Mouse (Mus musculus) CD4-positive helper T cell, adult 2 months (primary cell): Measurements from ENCODE around the gene Dbt.

ENCODE experiments used
- DNase-seq: peaks from one replicate; pipeline ENCODE4 v3.0.0-alpha.2; 2012; ENCODE audit warnings: low read depth, missing footprints, low spot score

The Dbt gene

DNA sequence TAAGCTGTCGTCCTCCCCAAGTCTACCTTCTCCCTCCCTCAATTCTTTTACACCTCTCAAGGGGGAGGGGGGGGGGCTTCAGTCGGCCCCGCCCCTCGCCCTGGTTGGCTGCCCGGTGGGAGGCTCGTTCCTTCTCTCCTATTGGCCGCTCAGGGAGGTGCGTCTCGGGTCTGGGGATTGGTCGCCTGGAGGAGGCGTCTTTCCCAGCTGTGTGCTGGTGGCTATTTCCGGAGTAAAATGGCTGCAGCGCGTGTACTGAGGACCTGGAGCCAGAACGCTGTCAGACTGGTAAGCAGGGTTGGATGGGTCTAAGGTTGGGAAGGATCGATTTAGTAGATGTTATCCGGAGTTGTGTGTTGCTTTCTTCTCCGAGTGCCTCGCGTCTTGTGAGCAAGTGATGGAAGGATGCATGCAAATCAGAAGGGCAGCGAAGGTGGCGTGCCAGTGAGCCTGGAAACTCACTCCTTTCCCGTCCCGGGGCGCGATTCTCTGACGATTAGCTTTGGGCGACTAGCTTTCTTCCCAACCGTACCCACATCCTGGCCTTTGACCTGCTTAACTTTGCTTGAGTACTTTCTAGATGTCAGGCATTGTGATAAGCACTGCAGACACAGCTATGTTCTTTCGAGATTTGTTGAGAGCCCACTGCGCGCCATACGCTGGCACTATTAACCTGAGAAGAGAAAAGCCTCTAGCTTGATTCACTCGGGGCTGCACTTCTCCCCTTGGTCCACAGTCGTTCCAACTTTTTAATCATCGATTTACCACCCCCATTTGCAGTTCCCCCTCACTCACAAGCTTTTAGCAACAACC lies at the start of gene Dbt:
Gene Dbt (plus strand): TSS at position 167 of the 813 bp plus-strand sequence.
- DNase-seq = peak; percentile 92

DNA sequence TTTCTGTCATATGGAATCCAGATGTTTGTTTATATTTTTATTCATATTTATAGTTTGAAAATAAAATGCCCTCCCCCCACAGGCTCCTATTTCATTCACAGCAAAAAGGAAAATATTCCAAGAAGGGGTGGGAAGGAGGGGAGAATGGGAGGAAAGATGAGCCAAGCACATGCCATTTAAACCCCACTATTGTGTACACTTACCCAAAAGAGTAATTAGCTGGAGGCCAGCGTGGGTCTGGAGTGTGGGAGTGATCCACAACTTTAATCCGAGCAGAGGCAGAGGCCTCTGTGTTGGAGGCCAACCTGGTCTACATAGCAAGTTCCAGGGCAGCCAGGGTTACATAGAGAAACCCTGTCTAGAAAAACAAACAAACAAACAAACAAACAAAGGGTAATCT lies 48.6 kb upstream of the Dbt start:
- no peak for DNase-seq

DNA sequence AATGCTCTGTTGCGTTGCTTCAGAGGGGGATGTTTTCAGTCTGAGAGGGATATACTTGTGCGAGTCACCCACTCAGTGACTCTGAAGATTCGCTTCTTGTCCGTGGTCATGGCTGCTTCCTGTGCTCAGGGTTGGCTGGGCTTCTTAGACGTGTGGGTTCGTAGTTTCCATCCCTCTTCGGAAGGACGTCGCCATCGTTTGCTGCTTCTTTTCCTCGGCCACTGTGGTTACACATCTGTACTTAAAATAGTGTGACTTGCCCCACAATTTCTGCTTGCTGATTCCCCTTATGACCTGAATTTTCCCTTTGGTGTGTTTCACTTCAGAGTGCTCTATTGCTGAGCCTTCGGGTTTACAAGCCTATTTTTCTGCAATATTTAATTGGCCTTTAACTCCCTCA lies 47.2 kb upstream of the Dbt start:
- DNase-seq = peak; percentile 49

DNA sequence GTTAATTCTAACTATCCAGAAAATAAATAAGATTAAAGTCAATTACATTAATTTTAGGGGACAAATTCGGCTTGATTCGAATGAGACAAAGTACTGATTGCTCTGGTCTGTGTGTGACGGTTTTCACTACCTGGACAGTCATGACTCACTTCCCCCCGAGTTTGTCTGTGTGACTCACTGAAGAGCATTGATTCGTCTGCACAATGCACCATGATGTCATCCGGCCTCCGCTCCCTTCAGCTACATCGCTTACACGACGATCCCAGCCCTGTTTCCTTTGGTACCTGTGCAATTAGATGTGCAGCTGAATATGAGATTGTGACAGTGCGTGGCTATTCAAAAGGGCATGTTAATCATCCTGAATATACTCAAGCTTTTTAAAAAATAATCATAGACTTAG lies 38.3 kb upstream of the Dbt start:
- peak; percentile 34 for DNase-seq

DNA sequence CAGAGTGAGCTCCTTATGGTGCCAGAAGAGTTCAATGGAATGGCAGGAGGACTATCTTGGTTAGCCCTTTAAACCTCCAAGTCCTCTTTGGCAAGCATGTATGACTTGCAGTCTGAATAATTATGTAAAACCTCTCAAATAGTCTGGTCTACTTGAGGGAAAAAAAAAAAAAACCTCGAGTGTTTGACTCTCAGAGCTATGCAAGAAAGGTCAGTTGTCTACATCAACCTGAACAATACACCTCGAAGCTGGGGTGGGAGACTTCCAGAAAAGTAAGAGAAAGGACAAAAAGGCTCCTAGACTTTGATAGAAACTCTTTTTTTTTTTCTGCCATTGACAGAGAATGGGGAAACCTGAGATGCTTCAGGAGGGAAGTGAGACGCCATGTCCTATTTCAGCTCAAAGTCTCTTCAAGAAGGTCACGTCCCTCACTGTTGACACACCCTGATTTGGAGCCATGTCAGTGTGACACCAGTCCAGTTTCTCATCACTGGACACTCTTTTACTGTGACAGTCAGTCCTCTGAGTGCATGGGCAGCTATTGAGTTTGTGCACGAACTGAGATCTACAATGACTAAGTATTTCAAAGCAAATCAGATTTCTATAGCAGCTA lies 36.1 kb upstream of the Dbt start:
- DNase-seq = no peak

DNA sequence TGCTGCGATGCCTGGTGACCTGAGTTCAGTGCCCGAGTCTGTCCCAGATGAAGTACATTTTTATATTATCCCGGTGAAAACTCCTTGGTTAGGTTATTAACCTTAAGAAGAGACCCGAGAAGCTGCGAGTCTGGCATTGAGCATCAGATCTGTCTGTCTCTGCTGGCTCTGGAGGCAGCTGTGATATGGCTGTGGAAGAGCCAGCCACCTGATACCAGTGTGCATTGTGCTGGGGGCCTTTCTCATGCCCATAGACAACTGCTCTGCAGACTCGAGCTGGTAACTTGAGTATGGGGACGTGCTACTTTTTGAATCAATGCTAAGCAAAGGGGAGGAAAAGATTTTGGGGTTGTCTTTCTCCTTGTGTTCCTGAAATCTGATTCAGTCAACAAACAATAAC lies 35.5 kb upstream of the Dbt start:
- DNase-seq = no peak

DNA sequence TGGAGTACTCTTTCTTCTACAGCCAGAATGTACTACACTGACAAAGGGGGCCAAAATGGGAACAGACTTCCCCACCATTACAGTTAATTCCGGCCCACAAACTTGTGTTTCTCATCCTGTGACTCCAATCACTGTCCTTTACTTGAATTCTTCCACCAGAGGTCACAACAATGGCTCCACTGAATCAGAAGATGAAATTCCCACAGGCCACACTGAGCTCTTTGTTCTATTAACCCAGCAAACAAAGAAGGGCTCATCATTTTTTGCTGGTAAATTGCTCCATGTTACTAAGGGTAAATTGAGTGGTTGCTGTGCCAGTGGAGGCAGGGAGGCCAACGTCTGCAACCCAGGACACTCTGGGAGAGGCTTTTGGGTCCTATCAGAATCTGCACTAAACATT lies 32.8 kb upstream of the Dbt start:
- no peak for DNase-seq

DNA sequence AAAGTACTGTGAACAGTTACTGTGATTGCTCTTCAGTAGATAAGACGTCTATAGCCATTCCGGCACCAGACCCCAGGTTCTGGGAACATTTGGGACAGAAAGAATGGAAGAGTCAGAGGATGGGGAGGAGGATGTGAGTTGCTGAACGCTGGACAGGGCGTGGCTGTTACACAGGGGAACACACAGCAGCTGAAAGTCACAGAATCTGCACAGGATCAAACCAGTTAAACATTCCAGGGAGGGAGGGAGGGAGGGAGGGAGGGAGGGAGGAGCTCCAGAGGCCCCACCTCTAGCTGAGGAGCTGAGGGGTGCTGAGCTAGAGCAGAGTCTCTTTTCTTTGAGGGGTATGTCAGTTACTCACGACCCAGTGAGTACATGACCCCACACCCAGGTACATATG lies 31.9 kb upstream of the Dbt start:
- DNase-seq = no peak

DNA sequence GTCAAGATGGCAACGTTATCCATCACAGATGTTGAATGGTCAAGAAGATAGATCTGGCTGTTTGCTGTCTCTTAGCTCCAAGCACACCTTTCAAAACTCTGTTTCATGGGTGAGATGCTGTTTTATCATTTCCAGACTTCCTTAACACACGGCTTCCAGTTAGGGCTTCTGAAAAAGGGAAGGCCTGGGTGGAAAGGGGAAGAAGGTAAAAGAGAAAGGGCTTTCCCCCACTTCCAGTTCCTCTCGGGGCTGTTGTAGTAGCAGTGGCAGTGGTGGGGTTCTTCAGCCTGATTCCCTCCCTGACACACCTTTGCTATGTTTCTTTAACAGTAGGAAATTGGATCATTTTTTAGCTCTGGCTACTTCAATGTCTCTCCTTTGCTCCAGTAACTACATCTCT lies 30.1 kb upstream of the Dbt start:
- no peak for DNase-seq

DNA sequence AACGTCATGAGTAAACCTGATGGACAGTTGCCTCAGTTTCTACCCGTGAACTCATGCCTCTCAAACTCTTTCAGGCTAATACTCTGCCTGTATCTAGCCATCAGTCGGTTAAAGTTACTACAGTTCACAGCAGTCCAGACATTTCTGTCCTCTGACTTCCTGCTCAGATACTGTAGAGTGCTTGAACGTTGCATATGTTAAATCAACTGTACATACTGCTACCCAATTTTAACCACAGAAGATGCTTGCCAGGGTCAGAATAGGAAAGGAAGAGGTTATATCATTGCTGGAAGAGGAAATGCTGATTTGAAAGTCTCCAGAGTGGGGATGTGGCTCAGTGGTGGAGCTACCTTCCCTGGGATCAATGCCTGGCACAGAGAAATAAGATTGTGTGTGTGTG lies 29.6 kb upstream of the Dbt start:
- DNase-seq = no peak

DNA sequence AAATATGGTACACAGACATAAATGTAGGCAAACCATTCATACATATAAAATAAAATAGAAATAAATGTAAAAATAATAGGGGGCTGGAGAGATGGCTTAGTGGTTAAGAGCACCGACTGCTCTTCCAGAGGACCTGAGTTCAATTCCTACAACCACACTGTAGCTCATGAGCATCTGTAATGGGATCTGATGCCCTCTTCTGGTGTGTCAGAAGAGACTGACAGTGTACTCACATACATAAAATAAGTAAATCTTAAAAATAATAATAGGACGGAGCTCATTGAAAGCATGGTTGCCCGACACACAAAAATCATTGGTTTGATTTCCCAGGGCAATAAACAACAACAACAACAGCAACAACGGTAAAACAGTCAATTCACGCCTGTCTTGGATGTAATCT lies 21.9 kb upstream of the Dbt start:
- no peak for DNase-seq

DNA sequence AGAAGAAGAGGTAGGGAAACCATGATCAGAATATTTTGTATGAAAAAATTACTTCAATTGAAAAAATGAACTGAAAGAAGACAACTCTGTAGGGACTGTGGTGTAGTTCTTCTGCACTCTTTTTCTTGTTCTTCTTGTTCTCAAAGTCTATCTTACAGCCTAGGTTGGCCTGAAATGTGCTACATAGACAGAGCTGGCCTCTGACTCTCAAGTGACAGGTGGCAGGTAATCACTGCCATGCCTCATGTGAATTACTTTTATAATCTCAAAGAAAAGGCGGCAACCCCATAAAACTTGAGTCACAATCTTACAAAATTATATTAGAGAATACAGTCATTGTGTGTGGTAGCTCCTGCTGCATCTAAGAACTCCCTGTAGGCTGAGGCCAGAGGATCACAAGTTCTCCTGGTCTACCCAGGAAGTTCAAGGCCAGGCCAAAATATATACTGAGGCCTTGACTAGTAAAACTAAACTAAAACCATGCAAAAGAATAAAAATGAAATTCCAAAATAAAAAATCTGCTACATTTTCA lies 20.9 kb upstream of the Dbt start:
- no peak for DNase-seq

DNA sequence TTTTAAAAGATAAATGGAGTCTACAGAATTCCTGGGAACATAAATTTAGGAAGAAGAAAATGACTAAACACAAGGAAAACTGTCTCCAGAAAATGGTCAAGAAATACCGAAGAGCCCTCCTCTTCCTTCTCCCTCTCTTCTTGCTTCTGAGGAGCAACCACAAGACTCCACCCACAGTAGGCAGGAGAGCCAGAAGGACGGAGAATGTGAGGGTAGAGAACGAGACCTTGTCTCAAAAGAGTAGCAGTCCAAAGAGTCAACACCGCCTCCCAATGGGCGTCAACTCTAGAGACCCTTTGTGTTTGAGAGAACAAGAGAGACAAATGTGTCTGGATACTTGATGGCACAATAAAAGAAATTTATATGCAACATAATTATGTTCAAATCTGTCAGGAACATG lies 19.2 kb upstream of the Dbt start:
- DNase-seq = no peak

DNA sequence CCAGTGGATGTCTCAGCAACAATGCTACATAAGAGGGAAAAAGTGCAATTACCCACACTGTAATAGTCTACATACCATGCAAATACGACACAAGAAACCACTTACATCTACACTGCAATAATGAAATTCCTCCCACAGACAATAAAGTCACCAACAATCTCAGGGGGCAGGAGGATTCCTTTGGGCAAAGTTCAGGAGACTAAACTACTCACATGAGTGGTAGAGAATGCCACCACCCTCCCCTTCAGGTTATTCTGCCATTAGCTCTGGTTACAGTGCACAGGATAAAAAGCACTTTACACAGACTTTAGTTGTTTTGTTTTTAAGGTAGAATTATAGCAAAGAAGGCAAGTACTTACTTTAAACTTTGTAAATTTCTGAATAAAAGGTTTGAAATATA lies 17.2 kb upstream of the Dbt start:
- DNase-seq = no peak

DNA sequence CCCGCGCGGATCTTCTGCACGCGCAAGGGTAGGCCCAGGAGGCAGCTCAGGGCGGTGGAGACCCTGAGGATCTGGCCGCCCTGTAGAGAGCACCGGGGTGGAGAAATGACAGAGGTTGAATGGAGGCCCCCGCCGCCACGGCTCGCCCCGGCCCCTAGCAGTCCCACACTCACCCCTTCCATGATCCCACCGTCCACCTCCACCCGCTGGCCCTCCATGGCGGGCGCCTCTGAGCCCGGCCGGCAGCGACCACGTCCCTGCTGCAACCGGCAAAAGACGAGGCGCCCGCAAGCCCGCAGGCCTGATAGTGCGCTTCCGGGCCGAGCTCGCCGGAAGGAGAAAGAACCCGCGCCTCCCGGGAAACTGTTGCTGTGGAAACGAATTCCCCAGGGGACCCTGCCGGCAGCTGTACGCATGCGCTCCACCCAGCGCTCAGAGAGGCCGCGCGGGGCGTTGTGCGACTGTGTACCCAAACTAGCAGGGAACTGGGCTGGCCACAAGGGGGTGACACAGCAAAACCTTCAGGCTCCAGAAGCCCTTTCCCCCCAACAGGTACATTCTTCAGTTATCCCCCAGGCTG lies 5.0 kb upstream of the Dbt start, which contains the start of gene Rtca:
Gene Rtca (minus strand): TSS at position 437 of the 580 bp plus-strand sequence.
- DNase-seq = peak; percentile 94

DNA sequence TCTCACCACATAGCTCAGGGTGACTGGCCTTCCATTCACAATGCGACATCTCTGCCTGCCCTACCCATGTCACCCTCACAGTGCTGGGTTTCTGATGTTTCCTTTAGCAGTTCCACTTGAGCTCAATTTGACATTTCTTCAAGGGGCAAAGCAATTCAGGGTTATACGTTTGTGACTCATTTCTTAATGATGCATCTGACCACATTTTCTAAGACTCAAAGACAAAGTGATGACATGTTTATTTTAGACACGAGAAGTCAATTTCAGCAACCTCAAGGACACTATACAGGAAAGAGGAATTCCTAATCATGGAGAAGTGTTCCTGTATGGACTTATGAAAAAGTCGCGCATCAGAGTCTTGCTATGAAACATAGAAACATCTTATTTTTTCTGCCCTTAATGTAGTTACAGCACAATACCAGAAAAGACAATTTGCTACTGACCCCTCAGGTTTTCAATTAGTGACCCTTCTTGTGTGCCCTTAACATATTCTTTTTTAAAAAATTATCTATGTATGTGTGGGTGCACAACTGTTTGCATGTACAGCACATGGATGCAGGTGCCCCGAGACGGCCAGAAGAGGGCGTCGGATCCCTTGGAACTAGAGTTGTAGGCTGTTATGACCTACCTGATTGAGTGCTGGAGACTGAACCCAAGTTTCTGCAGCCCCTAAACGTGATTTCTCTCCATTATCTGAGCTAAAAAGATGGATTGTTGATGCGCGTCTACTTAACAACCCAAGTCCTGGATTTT lies 543 bp upstream of the Dbt start:
- DNase-seq = no peak

DNA sequence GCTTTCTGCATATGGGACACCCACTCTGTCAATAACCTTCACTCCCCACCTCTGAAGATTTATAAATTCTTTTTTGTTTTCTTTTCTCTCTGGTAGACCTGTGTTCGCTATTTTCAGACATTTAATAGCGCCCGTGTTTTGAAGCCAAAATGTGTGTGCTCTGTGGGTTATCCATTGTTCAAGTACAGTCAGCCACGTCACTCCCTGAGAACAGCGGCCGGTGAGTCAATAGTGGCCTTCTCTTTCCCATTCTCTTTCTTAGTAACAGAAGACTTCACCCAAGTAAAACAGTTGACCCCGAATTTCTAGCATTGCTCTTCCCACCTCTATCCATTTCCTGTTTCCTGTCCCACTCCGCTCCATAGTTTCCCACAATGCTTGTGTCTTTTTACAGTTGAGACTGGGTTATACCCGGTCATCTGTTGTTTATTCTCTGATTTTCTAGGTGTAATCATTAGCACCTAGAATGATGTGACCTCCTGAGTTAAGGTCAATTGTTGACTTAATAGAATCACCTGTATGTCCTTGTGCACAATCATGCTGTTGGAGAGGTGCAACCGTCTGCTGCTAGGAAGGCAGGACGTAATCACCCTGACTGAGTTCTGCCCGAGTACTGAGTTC lies 7.4 kb downstream of the Dbt start:
- no peak for DNase-seq

DNA sequence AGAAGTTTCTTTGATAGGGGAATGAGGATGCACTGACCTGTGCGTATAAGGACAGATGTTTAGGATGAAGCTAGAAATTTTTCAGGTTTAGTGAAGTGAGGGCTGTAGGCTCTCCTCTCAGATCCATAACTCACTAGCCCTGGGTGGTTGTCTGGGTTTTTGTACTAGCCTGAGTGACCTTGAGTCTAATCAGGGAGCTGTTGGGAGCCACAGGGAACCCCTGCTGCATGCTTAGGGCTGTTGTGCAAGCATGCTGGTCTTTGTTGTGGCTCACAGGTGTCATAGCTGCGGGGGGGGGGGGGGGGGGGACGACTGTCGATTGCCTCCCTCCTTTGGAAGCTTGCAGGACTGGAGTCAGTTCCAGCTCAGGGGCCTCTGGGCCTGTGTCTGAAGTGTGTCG lies 16.9 kb downstream of the Dbt start:
- no peak for DNase-seq

DNA sequence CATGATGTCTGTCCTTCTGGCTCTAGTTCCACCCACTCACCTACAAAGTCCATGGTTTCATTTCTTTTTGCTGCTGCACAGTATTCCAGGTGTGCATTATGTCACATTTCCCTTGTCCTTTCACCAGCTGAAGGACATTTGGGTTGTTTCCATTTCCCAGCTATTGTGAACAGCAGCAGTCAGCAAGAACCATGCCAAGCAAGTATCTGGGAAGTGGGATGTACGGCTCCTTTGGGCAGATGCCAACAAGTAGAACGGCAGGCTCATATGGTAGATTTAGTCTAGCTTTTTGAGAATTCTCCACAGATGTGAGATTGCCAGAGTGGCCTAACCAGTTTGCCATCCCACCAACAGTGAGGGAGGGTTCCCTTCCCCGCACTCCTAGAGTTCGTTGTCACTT lies 18.0 kb downstream of the Dbt start:
- no peak for DNase-seq

DNA sequence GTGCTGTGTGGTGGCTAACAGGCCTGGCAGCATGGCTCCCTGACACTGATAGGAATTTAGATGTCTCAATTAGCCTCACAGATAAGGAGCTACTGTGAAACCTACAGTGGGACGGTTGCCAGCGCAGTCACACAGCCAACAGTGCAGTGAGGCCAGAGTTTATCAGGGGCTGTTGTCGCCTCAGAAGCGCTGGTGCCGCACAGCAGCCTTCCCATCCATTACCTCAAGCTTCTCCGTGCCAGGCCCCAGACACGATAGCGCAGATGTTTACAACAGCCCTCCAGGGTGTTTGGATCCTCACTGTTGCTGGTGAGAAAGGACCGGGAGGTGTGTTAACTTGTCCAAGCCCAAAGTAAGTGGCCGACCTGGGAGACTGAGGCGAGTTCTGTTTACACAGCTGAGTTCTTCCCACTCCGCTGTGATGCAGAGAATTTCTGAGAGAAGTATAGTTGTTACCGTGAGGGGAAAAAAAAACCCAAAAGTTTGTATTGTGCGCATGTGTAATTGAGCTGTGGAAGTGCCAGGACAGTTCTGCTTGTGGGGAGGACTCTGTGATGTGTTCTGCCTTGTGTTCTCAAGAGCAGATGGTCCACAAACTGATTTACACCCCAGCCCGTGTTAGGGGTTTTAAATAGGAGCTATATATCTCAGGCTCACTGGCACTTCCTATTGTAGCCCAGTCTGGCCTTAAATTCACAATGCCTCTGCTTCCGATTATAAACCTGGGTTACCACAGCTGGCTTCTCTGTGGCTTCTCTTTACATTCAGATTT lies 23.7 kb downstream of the Dbt start:
- DNase-seq = no peak

DNA sequence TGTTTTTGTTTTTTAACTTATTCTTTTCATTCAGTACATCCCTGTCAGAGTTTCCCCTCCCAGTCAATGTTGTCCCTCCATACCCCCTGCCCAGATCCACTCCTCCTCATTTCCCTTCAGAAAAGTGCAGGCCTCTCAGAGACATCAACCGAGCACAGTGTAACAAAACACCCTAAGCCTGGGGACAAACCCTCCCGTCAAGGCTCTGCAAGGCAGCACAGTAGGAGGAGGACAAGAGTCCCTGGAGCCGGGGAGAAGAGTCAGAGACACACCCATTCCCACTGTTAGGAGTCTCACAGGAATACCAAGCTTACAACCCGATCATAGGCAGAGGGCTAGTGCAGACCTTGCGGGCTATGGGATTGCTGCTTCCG lies 24.3 kb downstream of the Dbt start:
- DNase-seq = no peak
